Mouse (Mus musculus): Measurements from ENCODE around the gene Bbs7.
A peak's percentile ranks its signal among the peaks of the same experiment; 100 is the strongest.
"Not testable (repeated sequence)": the region's sequence is repeated elsewhere in the genome, so short reads cannot be mapped to it uniquely, and the experiment has no call there.

The Bbs7 gene

DNA sequence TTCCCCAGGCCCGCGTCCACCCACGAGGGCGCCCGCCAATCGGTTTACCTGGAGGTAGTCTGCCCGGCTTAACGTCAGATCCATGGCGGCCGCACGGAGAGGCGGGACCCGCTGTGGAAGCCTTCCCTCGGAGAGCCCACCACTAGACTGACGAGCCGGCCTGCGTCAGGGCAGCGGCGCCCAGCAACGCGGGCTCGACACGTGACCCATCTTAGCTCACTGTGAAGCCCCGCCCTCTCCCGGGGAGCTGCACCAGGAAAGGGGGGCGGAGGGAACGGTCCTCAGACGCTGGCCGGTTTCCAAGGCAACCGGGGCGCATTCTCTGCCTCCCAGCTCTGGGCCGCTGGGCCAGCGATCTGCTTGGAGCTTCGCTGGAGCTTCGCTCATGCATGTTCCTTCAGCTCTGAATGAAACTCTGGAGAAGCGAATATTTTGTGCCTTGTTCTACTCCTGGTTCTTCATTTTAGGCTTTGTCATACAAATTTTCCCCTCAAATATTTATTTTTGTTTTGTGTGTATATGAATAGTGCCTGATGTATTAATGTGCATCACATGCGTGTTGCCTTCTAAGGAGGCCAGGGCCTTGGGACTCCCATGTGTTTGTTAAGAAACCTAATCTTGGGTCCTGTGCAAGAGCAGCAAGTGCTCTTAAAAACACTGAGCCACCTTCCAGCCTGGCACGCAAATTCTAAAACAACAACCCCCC, at the start of gene Bbs7:
Bbs7 (minus strand) TSS at position 276 of the 706 bp plus-strand sequence.
- DNase-seq (ENCODE audit: low spot score): peak; percentile 89

DNA sequence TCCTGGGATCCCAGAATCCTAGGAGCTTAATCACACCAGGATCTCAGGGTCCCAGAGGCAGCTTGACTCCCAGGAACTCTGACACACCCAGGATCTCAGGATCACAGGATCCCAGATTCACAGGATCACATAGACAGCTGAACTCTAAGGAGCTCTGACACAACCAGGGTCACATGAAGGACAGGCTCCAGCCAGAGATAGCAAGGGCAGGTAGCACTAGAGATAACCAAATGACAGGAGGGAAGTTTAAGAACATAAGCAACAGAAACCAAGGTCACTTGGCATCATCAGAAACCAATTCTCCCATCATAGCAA, 31.9 kb upstream of the Bbs7 start:
- DNase-seq (ENCODE audit: low spot score): not testable (repeated sequence)

DNA sequence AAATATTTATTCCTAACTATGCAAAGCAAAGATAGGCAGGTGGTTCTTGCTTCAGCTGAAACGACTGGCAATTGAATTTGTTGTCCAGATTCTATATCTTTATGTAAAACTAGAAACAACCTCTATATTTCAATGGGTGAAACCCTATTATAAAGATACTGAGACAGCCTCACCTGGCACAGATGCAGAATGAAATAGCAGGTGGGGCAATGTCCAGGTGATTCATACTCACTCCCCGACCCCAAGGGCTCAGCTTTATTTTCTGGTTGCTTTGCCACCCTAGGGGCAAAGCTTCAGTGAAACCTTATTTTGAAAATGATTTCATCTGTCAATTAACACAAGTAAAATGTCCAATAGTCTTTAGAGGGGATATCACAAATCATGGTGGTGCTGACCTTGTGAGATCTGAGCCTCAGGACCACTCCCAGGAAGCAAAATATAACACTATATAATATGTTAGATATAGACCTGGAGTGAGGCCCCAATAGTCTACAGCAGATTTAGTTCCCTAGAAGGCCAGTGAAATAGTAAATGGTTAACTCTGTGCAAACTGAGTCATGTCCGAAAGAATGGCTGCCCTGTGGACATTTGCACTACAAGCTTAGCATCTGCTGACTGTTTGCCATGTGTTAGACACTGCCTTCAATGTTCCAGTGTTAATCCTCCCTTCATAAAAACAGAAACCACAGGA, 31.4 kb upstream of the Bbs7 start:
- DNase-seq (ENCODE audit: low spot score): no peak

DNA sequence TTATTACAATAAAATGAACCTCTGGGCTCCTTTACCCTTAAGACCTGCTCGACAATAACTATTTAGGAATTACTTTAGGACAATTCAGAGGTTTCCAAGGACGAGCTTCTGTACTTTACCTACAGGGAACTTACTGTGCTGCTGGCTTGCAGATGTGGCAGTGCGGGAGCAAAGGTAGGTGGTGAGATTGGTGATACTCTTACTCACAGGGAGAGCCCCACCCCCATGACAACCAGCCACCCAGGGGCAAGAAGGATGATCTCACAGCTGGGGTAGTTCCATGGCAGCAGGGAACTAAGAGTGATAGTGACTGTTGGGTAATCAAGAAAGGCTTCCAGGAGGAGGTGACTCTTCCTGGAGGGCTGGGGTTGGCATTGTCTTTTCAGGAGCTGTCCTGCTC, 30.1 kb upstream of the Bbs7 start:
- no peak for DNase-seq (ENCODE audit: low spot score)

DNA sequence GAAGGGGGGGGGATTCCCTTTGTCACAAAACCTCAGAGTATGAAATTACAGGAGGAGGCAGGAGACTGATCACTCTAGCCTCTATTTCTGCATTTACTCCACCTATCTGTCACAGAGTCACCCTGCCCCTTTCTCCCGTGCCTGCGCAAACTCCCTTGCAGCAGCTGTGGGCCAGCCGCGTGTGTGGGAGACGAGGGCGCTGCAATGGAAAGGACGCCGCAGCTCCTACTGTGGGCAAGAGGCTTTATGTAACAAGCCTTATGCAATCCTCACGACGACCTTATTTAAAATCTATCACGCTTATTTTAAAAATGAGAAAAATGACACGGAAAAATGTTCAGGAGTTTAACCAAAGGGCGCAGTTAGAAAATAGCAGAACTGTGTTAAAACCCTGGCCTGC, 29.5 kb upstream of the Bbs7 start:
- DNase-seq (ENCODE audit: low spot score): no peak

DNA sequence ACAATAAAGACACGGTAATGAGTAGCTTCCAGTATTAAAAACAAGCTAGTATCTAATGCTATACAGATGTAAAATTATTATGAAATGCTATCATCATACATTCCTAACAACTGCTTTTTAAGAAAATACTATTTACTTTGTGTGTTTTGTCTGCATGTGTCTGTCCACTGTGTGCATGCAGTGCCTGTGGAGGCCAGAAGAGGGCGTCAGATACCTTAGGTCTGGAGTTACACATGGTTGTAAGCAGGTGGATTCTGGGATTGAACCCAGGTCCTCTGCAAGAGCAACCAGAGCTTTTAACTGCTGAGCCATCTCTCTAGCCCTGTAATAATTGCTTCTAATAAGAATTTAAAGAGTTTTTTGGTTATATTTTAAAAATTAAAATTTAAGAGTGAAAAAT, 27.5 kb upstream of the Bbs7 start:
- no peak for DNase-seq (ENCODE audit: low spot score)

DNA sequence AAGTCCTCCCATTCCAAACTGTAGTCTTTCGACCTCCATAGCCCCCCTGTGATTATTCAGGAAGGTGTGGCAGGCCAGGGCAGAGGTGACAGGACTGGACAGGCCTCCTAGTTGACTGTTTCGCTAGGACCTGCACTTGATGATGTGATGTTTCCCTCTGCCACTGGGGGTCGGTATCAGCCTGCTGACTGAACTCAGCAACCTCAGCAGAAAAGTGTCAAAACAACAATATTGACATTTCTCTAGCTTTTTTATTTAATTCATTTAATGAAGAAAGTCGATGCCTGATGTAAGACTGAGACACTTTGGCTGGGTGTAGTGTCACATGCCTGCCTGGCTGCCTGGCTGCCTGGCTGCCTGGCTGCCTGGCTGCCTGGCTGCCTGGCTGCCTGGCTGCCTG, 22.2 kb upstream of the Bbs7 start:
- DNase-seq (ENCODE audit: low spot score): peak; percentile 16

DNA sequence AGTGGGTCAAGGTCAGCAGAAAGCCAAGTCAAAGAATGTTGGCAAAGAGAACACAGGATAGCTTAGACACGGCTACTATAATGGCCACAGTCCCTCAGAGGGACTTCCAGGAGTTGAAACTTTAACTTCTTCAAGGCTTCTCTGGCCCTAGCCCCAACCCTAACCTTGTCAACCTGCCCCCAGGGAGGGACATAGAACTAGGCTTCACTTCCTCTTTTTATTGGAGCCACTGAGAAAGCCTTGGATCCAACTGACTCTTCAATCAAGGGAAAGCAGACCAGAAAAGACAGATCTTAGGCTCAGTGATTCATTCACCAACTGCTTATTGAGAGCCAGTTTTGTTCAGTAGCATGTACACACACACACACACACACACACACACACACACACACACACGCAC, 13.5 kb upstream of the Bbs7 start:
- no peak for DNase-seq (ENCODE audit: low spot score)

DNA sequence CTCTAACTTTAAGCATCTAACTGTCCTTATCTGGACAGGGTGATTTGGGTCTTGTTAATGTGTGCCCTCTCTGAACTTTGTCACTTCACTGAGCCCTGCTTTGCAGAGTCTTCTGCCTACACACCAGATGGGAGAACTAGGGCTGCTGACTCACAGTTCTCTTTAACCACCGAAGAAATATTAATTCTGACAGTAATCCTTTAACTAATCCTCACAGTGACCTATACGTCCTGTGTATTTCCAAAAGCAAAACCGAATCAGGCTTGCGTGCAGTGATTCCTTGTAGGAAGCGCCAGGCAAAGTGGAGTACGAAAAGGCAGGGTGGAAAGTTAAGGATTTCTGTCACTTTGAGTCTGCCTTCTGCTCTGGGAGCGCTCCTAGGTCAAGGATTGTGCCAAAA, 4.9 kb upstream of the Bbs7 start:
- no peak for DNase-seq (ENCODE audit: low spot score)

DNA sequence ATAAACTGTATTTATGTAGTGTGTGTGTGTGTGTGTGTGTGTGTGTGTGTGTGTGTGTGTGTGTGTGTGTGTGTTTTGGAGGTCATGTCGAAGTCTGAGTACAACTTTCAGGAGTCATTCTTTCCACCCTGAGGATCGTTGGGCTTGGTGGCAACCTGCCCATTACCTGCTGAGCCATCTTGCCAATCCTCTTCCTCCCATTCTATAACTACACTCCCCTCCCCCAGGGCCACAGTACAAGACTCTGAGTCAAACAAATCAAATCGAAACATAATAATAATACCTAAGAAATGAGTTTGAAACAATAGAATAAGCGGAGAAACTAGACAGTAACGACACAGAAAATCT, 605 bp upstream of the Bbs7 start:
- no peak for DNase-seq (ENCODE audit: low spot score)

DNA sequence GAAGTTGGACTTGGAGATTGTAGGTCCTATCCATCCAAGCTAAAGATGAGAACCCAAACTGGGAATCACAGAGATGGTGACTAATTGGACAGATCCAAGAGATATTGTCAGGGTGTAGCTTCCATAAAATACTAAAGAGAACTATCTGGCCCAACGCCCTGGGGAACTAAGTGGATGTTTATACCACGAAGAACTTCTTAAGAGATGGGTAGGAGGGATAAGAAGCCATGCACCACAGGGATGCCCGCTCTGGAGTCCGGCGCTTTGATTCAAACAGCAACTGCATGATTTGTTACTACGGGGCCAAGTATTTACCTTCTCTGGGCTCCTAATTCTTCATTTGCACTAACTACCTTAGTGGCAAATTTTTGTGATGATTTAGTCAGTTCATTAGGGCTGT, 590 bp downstream of the Bbs7 start:
- no peak for DNase-seq (ENCODE audit: low spot score)

DNA sequence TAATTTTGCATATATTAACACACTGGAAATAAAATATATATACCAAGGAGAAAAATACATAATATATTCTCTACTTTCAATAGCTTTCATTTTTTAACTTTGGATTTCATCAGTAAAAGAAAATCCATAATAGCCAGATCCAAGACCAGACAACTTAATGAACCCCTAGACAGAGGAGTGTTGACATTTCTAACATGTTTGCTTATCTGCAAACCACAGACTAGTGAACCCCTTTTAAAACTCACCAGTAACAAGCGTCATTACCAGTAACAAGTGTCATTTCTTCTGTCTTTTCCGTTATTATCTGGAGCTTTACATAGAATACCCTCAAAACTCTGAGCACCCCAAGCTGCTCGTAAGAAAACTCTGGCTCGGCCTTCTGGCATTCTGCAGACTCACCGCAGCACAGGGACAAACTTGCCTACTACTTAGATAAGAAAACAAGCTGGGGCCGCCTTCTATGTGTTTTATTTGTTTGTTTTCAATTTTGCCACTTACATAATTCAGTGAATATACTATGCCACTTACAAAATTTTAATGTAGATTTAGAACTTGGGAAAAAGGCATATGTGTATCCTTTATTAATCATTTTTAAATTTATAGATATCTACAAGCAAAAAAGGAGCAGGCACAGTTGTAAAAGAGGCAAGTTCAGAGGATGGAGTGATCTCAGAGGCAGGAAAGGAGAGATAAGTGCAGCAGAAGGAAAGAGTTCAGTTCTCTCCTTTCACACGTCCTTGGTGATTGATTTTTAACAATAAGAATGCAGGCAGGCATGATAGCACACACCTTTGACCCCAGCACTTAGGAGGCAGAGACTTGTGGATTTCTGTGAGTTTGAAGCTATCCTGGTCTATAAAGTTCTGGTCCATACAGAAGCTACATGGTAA, 7.1 kb downstream of the Bbs7 start:
- DNase-seq (ENCODE audit: low spot score): no peak

DNA sequence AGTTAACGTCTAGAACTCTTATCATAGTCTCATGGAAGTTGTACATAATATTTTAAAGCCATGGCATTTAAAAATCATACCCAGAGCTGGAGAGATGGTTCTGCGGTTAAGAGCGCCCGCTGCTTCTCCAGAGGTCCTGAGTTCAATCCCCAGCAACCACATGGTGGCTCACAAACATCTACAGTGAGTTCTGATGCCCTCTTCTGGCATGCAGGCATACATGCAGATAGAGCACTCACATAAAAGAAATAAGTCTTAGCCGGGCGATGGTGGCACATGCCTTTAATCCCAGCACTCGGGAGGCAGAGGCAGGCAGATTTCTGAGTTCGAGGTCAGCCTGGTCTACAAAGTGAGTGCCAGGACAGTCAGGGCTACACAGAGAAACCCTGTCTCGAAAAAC, 13.5 kb downstream of the Bbs7 start:
- DNase-seq (ENCODE audit: low spot score): not testable (repeated sequence)

DNA sequence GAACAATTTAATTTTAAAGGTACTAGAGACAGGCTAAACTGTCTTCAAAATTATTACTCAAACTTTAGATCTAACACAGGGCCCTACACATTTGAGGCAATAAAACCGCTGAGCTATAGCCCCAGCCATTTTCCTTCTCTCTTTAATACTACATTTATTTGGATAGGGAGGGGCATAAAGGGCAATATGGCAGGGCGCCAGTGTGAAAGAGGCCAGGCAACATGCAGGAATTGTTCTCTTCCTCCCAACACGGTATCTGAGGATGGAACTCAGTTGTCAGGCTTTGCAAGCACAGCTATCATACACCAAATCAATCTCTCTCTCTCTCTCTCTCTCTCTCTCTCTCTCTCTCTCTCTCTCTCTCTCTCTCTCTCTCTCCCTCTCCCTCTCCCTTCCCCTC, 14.5 kb downstream of the Bbs7 start:
- no peak for DNase-seq (ENCODE audit: low spot score)

DNA sequence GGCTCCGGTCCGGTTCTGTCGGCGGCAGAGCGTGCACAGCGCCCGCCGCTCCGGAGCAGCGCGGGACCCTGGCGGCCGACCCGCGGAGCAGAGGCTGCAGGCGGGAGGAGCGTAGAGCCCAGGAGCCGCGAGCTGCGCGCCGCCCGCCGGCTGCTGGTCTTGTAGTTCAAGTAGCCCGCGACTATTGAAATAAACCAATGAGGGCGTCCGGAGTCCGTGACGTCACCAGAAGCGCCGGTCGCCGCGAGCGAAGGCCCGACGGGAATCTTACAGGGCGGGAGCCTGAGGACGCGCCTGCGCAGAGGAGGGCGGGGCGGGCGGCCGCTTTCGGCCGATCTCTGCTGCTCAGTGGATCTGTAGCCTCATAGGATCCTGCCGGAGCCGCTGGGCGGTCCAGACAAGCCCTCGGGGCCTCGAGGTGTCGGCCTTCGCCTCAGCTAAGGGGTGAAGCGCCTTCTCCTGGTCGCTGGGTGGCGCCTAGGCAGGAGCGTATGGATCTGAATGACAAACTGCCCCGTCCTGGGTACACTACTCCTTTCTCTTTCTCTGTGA, 41.4 kb downstream of the Bbs7 start, which contains the start of gene Ccna2:
Ccna2 (minus strand) TSS at position 324 of the 552 bp plus-strand sequence.
- DNase-seq (ENCODE audit: low spot score): peak; percentile 99

DNA sequence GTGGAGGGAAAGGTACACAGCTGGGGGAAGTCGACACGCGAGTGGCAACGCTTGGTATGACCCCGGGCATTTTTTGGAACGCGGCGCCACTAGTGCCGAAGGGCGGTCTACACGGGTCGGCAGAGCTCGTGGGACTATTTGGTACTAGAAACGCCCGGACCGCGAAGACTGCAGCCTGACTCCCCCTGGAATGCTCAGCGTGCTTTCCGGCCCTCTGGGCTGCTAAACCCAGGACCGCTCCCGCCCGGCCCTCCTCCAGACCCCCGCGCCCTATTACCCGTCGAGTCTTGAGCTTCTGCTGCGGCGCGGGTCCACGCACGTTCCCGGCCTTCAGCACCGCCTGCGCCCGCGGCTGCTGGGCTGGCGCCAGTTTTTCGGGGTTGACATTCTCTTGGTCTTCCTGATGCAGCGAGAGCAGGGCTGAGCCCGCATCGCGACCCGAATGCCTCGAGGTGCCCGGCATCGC, 41.9 kb downstream of the Bbs7 start:
- peak; percentile 3 for DNase-seq (ENCODE audit: low spot score)

DNA sequence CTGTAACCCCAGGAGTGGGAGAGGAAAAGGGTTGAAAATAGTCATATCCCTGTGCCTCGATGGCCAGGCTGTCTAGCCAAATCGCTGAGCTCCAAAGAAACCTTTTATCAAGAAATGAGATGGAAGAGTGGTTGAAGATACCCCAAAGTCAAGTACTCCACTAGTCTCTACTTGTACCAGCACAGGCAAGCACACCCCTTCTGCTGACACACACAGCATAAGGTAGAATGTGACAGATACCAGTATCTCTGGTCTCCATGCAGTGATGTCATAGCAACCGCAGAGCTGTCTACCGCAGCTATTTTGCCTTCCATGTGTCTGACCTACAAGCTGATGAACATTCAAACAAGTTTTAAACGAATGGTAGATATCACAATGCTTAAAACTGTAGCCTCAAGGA, 43.4 kb downstream of the Bbs7 start:
- DNase-seq (ENCODE audit: low spot score): no peak

DNA sequence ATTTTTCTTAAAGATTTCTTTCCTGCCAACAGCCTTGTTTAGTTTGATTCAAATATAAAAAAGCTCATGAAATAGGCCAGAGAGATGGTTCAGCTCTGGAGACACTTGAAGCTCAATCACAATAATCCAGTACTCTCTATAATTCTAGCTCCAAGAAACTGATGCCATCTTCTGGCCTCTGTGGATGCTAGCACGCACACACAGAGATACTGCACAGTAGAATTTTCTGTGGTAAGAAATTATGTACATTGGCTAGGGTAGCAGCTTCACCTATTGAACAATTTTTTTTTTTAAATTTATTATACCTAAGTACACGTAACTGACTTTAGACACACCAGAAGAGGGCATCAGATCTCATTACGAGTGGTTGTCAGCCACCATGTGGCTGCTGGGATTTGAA, 49.6 kb downstream of the Bbs7 start:
- no peak for DNase-seq (ENCODE audit: low spot score)

DNA sequence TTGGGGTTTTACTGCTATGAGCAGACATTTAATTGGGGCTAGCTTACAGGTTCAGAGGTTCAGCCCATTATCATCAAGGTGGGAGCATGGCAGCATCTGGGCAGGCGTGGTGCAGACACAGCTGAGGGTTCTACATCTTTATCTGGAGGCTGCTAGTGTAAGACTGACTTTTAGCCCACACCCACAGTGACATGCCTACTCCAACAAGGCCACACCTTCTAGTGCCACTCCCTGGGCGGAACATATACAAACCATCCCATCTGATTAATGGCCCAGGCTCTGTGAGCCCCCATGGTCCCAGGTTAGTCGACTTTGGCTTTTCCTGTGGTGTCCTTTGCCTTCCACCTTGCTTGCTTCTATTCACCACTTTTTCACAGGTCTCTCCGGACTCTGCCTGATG, 53.7 kb downstream of the Bbs7 start:
- no peak for DNase-seq (ENCODE audit: low spot score)

DNA sequence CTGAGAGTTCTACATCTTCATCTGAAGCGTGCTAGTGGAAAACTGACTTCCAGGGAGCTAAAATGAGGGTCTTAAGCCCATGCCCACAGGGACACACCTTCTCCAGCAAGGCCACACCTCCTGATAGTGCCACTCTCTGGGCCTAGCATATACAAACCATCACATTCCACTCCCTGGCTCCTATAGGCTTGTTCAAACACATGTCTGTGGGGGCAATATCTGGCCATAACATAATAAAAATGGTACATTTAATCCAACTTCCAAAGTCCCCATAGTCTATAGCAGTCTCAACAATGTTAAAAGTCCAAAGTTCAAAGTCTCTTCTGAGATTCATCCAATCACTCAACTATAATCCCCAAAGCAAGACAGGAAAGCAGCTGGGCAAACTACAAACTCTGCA, 55.7 kb downstream of the Bbs7 start:
- DNase-seq (ENCODE audit: low spot score): no peak

DNA sequence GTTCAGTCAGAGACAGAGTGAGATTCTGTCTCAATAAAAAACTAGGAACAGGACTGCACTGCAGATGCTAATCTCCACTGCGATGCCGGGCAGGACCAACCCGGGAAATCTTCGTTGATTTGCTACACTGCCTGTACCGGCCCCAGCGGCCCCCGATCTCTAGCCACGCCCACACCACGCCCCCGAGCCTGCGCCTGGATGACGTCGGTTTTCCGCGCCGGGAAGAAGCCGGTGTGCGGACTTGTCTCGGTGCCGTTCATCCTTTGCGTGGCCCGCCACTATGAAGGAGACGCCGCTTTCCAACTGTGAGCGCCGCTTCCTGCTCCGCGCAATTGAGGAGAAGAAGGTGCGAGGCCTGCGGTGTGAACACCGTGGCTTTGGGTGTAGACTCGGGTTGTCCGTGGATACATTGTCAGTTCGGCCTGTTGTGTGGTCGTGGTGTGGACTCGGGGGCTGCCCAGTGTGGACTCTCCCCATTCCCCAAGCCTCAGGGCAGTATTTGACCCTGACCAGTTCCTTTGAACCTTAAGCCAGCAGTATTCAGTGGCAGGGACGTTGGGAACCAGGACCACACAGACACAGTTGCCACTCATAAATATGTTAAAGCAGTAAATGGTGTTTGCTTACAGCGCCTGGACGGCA, 60.8 kb downstream of the Bbs7 start, which contains the start of gene Exosc9:
Exosc9 (plus strand) TSS at position 201 of the 642 bp plus-strand sequence.
- peak; percentile 94 for DNase-seq (ENCODE audit: low spot score)

DNA sequence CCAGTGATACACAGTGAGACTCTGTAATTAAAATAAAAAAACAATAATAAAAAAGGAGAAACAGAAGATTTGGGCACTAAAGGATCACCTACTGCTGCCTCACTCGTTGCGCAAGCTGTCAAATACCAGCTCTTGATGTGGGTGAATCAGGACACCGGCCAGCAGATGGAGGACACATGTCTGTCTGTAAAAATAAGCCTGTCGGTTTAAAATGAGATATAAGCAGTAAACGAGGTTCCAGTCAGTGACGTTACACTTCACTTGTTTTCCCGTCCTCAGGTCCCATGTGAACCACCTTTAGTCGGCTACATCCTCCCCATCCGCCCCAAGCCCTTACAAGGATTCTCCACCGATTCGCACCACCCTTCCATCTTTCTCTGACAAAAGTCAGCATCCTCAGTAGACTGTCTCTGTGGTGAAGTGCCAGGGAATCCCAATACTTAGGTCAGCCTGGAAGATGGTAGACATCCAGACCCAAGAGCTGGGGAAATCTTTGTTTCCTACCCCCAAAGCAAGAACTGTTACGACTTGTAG, 61.4 kb downstream of the Bbs7 start:
- no peak for DNase-seq (ENCODE audit: low spot score)
